Mouse (Mus musculus) heart, postnatal 25 days (tissue): ENCODE measurements around the gene Hyal2. TPM values are rescaled to one million over a fixed set of nuclear protein-coding genes. Genes with fewer than 3 reads are reported as not detected.
"Not testable (repeated sequence)": the region's sequence is repeated elsewhere in the genome, so short reads cannot be mapped to it uniquely, and the experiment has no call there.

ENCODE experiments used
- DNase-seq: peaks from one replicate; pipeline ENCODE4 v3.0.0; 2022; ENCODE audit warnings: low spot score
- intact Hi-C: fragments of 180-260 bp; cut with DNase I; formaldehyde crosslinking; loops from one replicate; pipeline ENCODE4 v1.15.1; 2025
- total RNA-seq, 2 experiments: library from RNA; stranded (reverse); gene quantifications; 2 replicates each; pipeline ENCODE4 v1.2.3; 2021

Gene Hyal2
- total RNA-seq, 2 experiments from 2014 or later = 35.4 to 36.2 TPM

DNA sequence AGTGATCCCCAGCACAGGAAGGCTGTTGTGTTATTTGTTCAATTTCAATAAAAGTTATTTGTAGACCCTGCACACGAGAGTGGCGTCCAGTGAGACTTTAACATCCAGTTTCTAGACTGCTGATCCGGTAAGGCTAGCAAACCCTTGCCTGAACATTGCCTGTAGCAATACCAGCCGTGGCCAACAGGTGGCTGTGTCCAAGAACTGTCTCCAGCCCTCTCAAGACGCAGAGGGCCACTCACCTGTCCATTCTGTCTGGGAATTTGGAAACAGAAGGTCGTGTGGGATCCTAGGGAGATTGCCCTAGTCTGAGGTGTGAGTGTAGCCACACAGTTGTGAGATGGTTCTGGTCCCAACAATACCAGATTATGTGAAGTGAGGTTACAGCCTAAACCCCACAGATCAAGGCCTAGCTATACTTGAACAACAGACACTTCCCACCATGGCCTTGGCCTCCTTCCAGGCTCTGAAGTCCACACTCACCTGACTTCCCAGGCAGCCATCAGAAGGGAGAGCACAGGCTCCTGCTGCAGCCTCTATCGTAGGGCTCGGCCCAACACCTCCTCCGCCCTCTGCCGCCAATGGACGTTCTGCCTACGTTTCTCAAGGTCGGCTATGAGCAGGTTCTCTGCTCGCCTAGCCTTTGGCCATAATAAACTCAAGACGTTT is 1.6 kb upstream of the Hyal2 start:
- DNase-seq = peak; percentile 70
- intact Hi-C loops = loop anchor here (5.0 kb wide), 1 partner anchor 61 kb away; no protein-coding TSS in a partner anchor

DNA sequence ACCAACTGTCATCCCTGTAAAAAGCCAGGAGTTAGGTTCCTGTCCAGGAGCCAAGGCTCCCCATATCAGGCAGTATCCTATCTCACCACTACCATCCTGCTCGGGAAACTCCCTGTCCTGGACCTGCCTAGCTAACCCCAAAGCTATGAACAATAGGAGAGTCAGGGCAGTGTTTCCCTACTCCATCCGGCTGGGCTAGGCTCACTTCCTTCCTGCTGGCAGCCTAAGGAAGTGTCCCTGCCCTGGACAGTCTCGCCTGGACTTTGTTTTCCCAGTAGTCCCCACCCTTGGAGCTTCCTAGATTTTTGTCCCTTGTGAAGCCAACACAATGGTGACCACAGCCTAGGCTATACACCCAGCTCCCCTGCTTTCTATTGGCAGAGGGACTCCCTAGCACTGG is 890 bp upstream of the Hyal2 start:
- intact Hi-C loops = loop anchor here (5.0 kb wide), 1 partner anchor 60 kb away; no protein-coding TSS in a partner anchor
- DNase-seq = peak; percentile 76

DNA sequence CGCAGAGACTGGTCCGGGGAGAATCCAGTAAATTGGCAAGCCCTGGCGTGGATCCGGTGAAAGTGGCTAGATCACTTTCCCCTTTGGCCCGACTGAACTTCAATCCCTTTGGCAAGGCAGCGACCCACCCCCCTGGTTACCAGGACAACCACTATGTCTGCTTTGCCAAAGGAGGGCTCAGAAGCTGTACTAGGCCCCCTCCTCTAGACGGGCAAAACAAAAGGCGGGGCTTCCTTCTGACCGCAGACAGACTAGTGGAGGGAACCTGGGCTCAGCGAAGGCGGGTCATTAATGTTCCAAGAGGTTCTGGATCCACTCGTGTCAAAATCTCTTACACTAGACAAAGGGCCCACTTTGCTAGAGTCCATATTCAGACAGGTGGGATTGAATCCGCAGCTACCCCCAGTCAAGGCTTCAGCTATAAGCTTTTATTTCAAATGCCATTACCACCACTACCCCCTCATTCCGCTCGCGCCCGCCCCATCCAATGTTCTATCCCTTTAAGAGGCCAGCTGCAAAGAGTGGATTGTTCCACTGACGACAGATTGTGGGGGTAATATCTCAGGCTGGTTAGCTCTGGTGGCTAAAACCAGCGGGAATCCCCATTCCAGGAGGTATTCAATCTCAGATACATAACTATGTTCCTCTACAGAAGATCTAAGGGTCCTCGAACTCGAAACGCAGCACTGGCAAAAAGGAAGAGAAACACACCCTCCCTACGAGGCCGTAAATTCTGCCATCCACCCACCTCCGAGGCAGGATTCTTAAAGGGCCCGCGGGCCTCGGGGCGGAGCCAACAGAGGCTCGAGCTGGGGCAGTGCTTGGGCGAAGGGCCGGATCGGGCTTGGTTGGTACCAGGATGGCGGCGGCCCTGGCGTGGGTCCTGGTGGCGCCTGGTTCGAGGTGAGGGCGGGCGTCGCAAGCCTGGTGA is 851 bp downstream of the Hyal2 start:
- intact Hi-C loops = loop anchor here (5.0 kb wide), 1 partner anchor 59 kb away; no protein-coding TSS in a partner anchor

DNA sequence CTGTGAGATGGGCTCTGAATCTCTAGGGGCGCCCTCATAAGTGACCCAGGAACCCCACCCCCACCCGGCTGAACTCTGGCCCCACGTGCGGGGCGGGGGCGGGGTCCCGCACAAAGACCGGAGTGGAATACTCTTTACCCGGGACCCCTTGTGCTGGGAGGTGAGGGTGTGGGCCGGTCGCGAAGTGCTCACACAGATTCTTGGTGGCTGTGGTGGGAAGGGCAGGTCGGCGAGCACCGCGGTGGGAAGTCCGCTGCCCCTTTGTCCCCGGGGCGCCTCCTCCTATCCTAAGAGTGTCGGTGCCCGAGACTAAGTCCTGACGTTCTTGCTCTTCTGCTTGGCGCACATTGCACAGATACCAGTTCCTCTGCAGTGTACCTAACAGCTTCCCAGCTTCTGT is 1.5 kb downstream of the Hyal2 start:
- DNase-seq = no peak
- intact Hi-C loops = loop anchor here (5.0 kb wide), 1 partner anchor 58 kb away; no protein-coding TSS in a partner anchor

More for the DNA sequence above, 851 bp downstream of the Hyal2 start:
- DNase-seq = peak; percentile 79

DNA sequence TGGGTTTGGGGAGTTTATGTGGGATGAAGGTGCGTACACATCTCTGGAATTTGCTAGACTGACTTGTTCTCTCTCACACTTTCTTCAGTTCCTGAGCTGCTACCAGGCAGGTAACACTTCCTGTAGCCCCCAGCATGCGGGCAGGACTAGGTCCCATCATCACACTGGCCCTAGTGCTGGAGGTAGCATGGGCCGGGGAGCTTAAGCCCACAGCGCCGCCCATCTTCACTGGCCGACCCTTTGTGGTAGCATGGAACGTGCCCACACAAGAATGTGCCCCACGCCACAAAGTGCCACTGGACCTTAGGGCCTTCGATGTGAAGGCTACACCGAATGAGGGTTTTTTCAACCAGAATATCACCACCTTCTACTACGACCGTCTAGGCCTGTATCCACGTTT is 2.3 kb downstream of the Hyal2 start:
- DNase-seq = no peak
- intact Hi-C loops = no loop called here

DNA sequence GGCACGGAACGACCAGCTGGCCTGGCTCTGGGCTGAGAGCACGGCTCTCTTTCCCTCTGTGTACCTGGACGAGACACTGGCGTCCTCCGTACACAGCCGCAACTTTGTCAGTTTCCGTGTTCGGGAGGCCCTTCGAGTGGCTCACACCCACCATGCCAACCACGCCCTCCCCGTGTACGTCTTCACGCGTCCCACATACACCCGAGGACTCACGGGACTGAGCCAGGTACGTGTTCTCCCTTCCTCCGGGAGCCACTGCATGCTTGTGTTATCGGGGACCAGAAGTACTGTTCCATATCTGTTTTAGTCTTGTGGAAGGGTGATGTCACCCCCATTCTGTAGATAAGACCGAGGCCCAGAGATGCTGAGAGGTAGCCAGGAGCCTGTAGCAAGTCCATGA is 3.1 kb downstream of the Hyal2 start:
- DNase-seq = no peak
- intact Hi-C loops = no loop called here

DNA sequence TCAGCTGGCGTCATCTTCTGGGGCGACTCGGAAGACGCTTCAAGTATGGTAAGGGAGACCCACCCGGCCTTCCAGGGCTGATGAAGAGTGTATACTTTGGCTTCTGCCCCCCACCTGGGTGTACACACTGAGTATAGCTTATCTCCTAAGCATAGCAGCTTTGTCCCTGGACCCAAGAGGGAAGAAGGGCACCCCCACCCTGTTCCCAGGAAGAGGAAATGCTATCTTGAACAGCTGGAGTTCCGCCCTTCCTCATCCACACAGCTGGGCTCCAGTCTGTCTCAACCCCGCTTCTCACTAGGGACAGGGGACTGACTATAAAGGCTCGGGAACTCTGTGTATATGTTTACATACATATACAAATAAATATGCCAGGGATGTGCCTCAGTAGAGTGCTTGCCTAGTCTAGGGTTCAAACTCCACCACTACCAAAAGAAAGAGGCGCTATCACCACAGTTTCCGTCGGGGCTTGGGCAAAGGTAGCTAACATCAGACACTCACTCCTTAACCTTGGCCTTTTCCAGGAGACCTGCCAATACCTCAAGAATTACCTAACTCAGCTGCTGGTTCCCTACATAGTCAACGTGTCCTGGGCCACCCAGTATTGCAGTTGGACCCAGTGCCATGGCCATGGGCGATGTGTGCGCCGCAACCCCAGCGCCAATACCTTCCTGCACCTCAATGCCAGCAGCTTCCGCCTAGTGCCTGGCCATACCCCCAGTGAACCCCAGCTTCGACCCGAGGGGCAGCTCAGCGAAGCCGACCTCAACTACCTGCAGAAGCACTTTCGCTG is 4.0 kb downstream of the Hyal2 start:
- no peak for DNase-seq
- intact Hi-C loops = no loop called here

DNA sequence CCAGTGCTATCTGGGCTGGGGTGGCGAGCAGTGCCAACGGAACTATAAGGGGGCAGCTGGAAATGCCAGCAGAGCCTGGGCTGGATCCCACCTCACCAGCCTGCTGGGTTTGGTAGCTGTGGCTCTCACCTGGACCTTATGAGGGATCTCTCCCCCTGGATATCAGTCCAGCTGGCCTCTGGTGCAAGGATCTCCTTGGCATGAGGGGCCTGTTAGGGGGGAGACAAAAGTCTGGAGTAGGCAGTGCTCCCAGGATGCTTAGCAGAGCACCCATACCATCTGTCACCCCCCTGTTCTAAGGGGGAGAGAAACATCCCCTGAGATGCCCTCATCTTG is 4.5 kb downstream of the Hyal2 start:
- intact Hi-C loops = no loop called here
- DNase-seq = no peak

DNA sequence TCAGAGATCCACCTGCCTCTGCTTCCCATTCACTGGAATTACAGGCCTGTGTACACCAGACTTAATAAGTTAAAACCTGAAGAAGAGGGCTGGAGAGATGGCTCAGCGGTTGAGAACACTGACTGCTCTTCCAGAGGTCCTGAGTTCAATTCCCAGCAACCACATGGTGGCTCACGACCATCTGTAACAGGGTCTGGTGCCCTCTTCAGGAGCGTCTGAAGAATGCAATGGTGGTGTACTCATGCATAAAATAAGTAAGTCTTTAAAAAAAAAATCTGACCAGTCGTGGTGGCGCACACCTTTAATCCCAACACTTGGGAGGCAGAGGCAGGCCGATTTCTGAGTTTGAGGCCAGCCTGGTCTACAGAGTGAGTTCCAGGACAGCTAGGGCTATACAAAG is 6.0 kb downstream of the Hyal2 start:
- DNase-seq, intact Hi-C loops: not testable (repeated sequence)

DNA sequence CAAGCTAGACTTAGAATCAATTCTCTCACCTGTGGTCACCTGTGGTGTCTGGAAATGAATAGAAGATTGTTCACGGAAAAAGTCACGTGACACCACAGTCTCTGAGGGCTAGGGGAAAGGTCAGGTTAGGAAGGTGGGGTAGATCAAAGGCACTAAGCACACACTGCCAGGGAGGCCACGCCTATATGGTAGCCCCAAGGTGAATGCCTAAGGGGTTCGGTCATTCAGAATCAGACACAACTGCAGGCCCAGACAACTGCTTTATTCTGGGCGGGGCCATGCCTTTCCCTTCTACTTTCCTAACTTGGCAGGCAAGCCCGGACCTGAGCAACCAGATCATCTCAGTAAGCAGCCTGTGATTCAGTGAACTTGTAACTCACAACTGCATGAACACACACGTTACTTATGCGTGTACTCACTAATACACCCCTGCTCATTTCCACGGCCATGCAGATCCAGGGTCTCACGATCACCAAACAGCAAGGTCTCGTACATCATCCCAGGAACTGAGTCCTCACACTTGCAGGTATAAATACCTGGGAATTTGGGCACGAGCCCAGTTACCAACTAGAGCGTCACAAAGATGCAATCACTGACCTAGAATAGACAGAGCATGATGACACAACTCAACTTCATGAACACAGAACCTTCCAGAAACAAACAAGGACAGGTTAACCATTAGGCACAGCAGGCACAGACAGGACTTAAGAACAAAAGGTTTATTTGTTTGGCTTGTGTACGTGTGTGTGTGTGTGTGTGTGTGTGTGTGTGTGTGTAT is 8.0 kb downstream of the Hyal2 start:
- DNase-seq = no peak
- intact Hi-C loops = no loop called here

DNA sequence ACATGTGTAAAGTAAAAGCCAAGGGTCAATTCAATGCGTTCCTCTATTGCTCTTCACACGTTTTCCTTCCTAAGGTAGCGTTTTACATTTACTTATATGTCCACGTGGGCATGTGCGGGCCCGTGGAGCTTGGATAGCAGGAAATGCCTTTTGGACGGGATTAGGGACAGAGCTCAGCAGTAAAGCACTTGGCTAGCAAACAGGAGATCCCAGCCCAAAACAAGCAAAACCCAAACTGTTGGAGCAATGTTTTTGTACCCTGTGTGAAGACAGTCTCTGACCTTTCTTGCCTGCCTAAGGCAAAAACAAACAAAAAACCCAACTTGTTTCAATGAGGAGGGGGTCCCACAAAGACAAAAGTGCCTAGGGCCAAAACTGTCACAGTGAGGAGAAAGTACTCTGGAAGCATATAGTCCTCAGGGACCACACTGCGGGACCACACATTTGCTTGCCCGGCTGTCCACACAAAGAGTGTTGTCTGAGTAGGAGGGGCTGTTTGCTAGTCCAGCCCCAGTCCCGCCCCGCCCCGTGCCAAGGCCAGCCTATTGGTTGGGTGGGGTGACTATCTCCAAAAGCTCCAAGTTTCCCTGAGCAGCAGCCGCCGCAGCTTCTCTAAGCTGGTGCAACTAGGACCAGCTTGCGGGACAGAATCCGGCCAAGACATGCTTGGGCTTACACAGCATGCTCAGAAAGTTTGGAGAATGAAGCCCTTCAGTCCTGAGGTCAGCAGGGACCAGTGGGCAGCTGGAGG is 8.8 kb downstream of the Hyal2 start, which contains the start of gene Hyal1:
TSS of gene Hyal1 (plus strand) at position 571 of the 751 bp plus-strand sequence.
- intact Hi-C loops = no loop called here

DNA sequence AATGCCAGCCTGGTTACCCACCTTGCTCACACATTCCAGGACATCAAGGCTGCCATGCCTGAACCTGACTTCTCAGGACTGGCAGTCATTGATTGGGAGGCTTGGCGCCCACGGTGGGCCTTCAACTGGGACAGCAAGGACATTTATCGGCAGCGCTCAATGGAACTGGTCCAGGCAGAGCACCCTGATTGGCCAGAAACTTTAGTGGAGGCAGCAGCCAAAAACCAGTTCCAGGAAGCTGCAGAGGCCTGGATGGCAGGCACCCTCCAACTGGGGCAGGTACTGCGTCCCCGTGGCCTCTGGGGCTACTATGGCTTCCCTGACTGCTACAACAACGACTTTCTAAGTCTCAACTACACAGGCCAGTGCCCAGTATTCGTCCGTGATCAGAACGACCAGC is 10.1 kb downstream of the Hyal2 start:
- no peak for DNase-seq
- intact Hi-C loops = no loop called here

More for the DNA sequence above, 8.8 kb downstream of the Hyal2 start, which contains the start of gene Hyal1:
- peak; percentile 75 for DNase-seq

DNA sequence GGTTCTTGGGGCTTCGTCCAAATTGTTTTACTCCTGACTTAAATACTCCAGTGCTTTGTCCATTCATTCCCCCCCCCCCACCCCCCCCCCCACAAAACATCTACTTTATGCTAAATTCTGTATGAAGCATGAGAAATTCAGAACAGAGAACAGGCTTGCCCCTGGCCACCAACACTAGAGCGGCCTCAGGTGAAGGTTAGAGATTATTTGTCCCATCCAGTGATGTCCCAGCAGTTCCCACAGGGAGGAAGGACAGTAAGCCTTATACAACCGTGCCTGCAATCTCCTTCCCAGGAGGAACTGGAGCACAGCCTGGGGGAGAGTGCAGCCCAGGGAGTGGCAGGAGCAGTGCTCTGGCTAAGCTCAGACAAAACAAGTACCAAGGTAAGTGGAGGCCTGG is 10.8 kb downstream of the Hyal2 start, which contains the start of gene Naa80:
TSS of gene Naa80 (plus strand) at position 301 of the 400 bp plus-strand sequence.
- intact Hi-C loops = no loop called here
- DNase-seq = no peak

DNA sequence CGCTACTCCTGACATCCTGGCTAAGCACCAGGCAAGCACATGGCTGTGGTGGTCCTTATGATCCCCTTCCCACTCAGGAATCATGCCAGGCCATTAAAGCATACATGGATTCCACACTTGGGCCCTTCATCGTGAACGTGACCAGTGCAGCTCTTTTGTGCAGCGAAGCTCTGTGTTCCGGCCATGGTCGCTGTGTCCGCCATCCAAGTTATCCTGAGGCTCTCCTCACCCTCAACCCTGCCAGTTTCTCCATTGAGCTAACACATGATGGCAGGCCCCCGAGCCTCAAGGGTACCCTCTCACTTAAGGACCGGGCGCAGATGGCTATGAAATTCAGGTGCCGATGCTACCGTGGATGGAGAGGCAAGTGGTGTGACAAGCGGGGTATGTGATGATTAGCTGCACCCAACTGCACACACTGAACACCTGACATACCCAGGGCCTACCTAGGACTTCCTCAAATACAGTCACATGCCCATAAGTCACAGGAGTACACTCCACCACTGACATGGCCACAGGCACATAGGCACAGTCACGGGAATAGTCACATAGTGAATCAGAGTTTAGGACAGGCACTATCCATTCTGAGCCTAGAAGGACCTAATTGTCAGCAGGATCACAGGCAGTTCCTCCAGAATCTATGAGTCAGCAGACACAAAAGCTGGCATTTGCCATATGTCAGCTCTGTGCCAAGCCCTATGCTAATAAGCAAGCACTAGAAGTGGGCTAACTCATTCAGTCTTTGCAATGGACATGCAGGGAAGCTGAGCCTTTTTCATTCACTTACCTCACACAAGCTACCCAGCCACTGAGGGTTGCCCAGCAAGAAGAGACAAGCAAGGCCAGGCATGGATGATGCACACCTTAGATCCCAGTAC is 11.5 kb downstream of the Hyal2 start:
- intact Hi-C loops = no loop called here
- DNase-seq = no peak

DNA sequence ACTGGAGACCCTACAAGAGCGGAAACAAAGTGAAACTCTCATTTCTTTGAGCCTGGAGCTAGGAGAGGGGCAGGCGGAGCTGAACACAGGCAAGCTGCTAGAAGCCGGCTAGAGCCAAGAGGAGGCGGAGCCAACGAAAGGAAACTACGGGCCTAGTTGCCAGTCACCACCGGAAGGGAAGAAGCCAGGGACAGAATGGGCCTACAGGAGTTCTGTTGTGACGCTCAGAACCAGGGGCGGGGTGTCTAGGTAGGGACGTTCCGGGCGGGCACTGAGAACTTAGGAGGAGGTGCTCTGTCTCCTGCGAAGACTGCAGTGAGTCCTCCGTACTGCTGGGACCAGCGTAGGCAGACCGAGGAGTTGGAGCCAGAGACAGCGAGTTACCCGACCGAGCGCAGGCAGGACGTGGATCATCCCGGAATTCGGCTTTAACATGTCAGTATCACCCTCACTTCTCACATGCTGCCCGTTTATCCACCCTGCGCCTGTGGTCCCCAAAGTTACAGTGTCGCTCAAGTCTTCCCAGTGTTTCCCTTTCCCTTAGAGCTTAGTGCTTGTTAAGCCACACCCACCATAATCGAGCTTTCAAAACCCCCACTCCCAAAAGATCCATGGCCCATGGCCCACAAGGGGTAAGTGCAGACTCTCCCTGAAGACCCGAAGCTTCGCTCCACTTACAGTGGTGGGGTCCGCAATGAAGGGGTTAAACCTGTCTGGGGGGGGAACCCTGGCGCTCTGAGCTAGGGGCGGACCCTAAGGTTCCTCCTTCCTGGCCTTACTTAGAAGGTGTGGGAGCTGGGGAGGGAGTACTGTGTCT is 13.0 kb downstream of the Hyal2 start, which contains the start of gene Hyal3:
TSS of gene Hyal3 (plus strand) at position 318 of the 817 bp plus-strand sequence.
- intact Hi-C loops = no loop called here

DNA sequence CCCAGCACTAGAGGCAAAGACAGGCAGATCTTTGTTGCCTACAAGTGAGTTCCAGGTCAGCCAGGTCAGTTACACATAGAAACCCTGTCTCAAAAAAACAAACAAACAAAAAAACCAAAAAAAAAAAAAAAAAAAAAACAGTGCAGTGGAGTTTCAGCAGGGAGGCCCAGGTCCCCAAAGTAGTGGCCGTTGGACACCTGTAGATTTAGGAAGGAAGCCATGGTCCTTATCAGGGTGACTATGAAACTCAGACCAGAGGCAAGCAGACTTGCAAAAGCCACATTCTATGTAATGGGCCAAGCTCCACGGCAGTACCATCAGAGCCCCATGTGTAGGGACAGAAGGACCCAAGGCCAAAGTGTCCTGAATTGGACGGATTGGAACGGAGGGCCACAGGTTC is 13.8 kb downstream of the Hyal2 start:
- intact Hi-C loops = no loop called here
- DNase-seq = no peak

More for the DNA sequence above, 13.0 kb downstream of the Hyal2 start, which contains the start of gene Hyal3:
- peak; percentile 87 for DNase-seq
